Mouse (Mus musculus): ENCODE data around the gene Gimap9. TPM values are rescaled to one million over a fixed set of nuclear protein-coding genes. Genes with fewer than 3 reads are reported as not detected.

Gene Gimap9
- total RNA-seq, 2 experiments from 2014 or later = 1.1 to 1.2 TPM

GRCm38 (mm10) chr6:48641391-48641790, 34.5 kb upstream of the Gimap9 start:
- TF ChIP-seq CTCF (IDR thresholded peaks at IDR 0.05) = no peak
- no peak overlapping the region for H3K4me3 ChIP-seq
- DNase-seq = no peak
- intact Hi-C loops (cut with DNase I) = no loop called here
- H3K27ac ChIP-seq = no peak overlapping the region

- no peak overlapping the region for H3K4me3 ChIP-seq
- intact Hi-C loops (cut with DNase I) = loop anchor here (2.0 kb wide), 2 partner anchors 60 to 102 kb away; no protein-coding TSS in a partner anchor
- no peak overlapping the region for H3K27ac ChIP-seq
- no peak for DNase-seq
- peak; percentile 75 for TF ChIP-seq CTCF (IDR thresholded peaks at IDR 0.05)
These were observed 33.1 kb upstream of the Gimap9 start for GRCm38 (mm10) chr6:48642764-48643292.

GRCm38 (mm10) chr6:48645660-48646308, 30.1 kb upstream of the Gimap9 start:
- peak overlapping the region; percentile 40 for H3K4me3 ChIP-seq
- TF ChIP-seq CTCF (IDR thresholded peaks at IDR 0.05) = peak; percentile 97; the same call in 1 of the 2 replicates
- intact Hi-C loops (cut with DNase I) = loop anchor here (1.0 to 2.0 kb wide), 2 partner anchors 127 to 467 kb away; no protein-coding TSS in a partner anchor
- H3K27ac ChIP-seq = peak overlapping the region; percentile 57; the same call in 1 of the 2 replicates
- peak; percentile 78 for DNase-seq

GRCm38 (mm10) chr6:48646309-48646690, 29.6 kb upstream of the Gimap9 start:
- TF ChIP-seq CTCF (IDR thresholded peaks at IDR 0.05) = no peak
- Histone ChIP-seq H3K4me3 (no peak overlapping the region), H3K27ac (no peak overlapping the region)
- DNase-seq = no peak
- intact Hi-C loops (cut with DNase I) = no loop called here

- peak; percentile 61 for TF ChIP-seq CTCF (IDR thresholded peaks at IDR 0.05)
- intact Hi-C loops (cut with DNase I) = no loop called here
- Histone ChIP-seq H3K4me3 (peak within 1 kb of the TSS; percentile 65), H3K27ac (peak within 1 kb of the TSS; percentile 75)
- DNase-seq = peak; percentile 44
These were observed 28.9 kb upstream of the Gimap9 start, which contains the start of gene Gimap8 for GRCm38 (mm10) chr6:48646995-48647394. Gene Gimap8 (plus strand): TSS chr6:48647234.

- intact Hi-C loops (cut with DNase I) = no loop called here
- peak overlapping the region; percentile 75 for H3K27ac ChIP-seq
- peak overlapping the region; percentile 65 for H3K4me3 ChIP-seq
- no peak for DNase-seq
- no peak for TF ChIP-seq CTCF (IDR thresholded peaks at IDR 0.05)
These were observed 28.3 kb upstream of the Gimap9 start for GRCm38 (mm10) chr6:48647611-48648010.

GRCm38 (mm10) chr6:48648779-48649178, 27.1 kb upstream of the Gimap9 start:
- DNase-seq = no peak
- Histone ChIP-seq H3K27ac (no peak overlapping the region), H3K4me3 (no peak overlapping the region)
- intact Hi-C loops (cut with DNase I) = no loop called here
- TF ChIP-seq CTCF (IDR thresholded peaks at IDR 0.05) = no peak

- DNase-seq = no peak
These were observed 25.9 kb upstream of the Gimap9 start for GRCm38 (mm10) chr6:48650041-48650440.

GRCm38 (mm10) chr6:48658721-48659120, 17.2 kb upstream of the Gimap9 start:
- Histone ChIP-seq H3K4me3 (no peak overlapping the region), H3K27ac (no peak overlapping the region)
- no peak for TF ChIP-seq CTCF (IDR thresholded peaks at IDR 0.05)
- no peak for DNase-seq
- intact Hi-C loops (cut with DNase I) = no loop called here

More at GRCm38 (mm10) chr6:48650041-48650440, 25.9 kb upstream of the Gimap9 start:
- TF ChIP-seq CTCF (IDR thresholded peaks at IDR 0.05) = no peak
- Histone ChIP-seq H3K27ac (no peak overlapping the region), H3K4me3 (no peak overlapping the region)
- intact Hi-C loops (cut with DNase I) = no loop called here

GRCm38 (mm10) chr6:48664750-48665149, 11.2 kb upstream of the Gimap9 start:
- DNase-seq = no peak
- H3K27ac ChIP-seq = no peak overlapping the region
- TF ChIP-seq CTCF (IDR thresholded peaks at IDR 0.05) = no peak
- intact Hi-C loops (cut with DNase I) = no loop called here
- H3K4me3 ChIP-seq = no peak overlapping the region

- no peak for DNase-seq
- no peak overlapping the region for H3K27ac ChIP-seq
- no peak for TF ChIP-seq CTCF (IDR thresholded peaks at IDR 0.05)
- intact Hi-C loops (cut with DNase I) = no loop called here
- no peak overlapping the region for H3K4me3 ChIP-seq
These were observed 10.5 kb upstream of the Gimap9 start for GRCm38 (mm10) chr6:48665471-48665870.

- intact Hi-C loops (cut with DNase I) = no loop called here
- no peak for TF ChIP-seq CTCF (IDR thresholded peaks at IDR 0.05)
- no peak overlapping the region for H3K4me3 ChIP-seq
- no peak overlapping the region for H3K27ac ChIP-seq
- no peak for DNase-seq
These were observed 9.8 kb upstream of the Gimap9 start for GRCm38 (mm10) chr6:48666159-48666586.

- intact Hi-C loops (cut with DNase I) = no loop called here
- DNase-seq = no peak
- Histone ChIP-seq H3K4me3 (no peak overlapping the region), H3K27ac (no peak overlapping the region)
- no peak for TF ChIP-seq CTCF (IDR thresholded peaks at IDR 0.05)
These were observed 7.9 kb upstream of the Gimap9 start for GRCm38 (mm10) chr6:48668022-48668421.
